Mouse (Mus musculus) embryo, embryonic 10 days (tissue): ENCODE data around the gene Bsn.
"Not testable (repeated sequence)": the region's sequence is repeated elsewhere in the genome, so short reads cannot be mapped to it uniquely, and the experiment has no call there.

Experiments used
- DNase-seq: peaks from one replicate; pipeline ENCODE4 v3.0.0-alpha.2; 2015; ENCODE audit warnings: low spot score

The Bsn gene

DNA sequence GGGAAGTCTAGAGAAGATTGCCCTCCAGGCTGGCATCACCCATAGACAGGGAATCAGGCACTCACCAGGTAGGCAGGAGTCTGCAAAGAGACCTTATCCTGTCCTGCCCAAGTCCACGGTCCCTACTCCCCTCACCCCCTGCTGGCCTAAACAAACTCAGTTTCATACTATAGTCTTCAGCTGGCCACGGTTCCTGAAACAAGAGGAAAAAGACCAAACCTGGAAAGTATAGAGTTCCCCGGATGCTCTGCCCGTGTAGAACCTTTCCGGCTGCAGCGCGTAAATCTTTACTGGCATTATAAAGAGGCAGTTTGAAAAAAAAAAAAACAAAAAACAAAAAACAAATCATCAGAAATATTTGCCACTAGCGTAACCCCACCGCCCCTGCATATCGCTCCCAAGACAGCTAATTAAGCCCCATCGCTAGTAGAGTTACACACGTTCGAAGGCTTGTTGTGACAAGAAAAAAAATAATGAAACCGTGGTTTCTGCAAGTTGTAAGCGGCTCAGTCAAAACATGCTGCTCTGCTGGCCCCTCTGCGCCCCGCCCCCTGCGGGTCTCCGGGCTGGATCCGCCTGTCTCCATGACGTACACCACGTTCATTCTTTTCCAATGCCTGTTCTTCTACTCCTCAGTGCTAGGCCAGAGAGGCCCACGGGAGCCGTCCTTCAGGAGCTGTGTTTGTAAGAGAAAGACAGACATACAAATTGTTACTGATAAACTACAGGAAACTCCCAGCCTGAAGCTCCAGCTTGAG lies 6.9 kb upstream of the Bsn start:
- peak; percentile 47 for DNase-seq

DNA sequence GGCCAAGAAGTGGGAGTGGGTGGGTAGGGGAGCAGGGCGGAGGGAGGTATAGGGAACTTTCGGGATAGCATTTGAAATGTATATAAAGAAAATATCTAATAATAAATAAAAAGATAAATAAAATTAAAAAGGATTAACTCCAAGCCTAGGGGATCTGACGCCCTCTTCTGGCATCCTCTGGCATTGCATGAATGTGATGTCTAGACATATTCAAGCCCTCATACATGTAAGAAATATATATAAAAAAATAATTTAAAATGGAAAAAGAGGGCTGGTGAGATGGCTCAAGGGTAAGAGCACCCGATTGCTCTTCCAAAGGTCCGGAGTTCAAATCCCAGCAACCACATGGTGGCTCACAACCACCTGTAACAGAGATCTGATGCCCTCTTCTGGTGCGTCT lies 6.0 kb upstream of the Bsn start:
- DNase-seq: not testable (repeated sequence)

DNA sequence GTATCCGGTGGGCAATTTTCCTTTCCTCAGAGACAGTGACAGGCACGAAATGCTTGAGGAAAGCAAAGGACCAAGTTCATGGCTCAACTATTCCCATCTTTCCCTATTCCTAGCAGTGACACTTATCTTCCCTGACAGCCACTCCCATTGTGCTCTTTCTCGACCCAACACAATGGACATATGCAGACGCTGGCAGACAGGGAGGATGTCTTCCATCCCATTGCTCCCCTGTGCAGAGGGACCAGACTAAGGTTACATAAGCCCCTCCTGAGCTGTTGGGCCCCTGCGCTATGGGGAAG lies 747 bp downstream of the Bsn start:
- no peak for DNase-seq

DNA sequence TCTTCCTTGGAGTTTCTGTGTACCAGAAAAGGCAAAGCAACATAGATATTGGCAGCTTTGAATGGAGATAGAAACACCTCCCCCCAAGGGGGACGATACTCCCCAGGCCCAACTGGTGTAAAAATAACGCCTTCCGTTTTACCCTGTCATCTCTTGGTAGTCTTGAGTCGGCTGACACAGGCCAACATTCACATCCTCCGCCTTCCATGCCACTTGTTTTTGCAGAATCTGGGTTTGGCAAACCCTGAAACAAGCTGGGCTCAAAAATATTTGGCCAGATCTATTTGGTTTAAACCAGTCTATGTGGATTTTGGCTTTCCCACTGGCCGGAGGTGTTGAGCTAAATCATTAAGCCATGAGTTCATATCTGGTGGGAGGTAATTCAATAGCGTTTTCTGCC lies 1.2 kb downstream of the Bsn start:
- no peak for DNase-seq

DNA sequence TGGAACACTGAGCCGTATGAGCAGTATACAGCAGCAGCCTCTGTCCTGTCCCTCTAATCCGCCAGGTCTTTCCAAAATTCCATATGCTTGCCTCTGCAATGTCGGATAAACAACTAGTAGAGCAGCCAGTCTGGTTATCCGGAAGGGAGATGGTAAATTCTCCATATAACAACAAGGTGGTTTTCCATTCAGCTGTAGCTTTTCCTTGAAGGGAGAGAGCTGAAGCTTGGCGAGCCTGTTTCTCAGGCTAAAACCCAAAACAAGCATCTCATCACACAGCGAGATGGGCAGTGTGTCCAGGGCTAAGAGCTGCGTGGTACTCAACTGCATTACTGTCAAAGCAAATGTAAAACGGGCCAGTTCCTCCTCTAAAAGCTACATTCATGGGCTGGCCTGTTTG lies 1.7 kb downstream of the Bsn start:
- no peak for DNase-seq

DNA sequence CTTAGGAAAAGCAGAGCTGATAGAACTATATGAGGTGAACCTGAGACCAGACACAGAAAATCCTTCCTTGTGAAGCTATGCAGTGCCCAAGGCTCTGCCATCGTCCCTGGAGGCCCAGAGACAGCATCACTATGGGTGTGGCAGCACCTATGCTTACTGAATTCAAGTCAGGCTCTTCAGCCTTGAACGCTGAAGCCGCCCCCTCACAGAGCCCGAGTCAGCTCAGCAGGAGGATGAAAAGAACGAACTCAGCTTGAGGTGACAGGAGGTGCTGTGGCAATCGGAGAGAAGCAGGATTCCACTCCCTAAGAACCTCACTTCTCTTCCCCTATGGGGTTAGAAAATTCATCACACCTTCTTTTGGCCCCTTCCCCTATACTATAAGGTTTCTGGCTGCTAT lies 2.6 kb downstream of the Bsn start:
- DNase-seq: no peak

DNA sequence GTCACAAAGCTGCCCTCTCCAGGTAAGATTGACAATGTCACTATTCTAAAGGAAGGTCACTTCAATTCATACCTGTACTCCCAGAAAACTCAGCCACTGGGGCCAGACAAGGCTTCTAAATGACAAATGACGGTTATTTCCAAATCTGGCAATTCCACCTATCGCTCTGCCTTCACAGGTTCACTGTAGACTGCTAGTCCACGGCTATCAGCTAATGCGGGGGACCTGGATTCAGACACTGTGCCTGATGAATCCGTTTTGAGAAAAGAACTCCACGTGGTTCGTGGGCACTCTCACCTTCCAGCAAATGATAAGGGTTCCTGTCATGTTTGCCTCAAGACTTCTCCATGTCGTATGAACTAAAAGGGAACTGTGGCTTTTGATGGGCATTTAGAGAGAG lies 4.4 kb downstream of the Bsn start:
- no peak for DNase-seq

DNA sequence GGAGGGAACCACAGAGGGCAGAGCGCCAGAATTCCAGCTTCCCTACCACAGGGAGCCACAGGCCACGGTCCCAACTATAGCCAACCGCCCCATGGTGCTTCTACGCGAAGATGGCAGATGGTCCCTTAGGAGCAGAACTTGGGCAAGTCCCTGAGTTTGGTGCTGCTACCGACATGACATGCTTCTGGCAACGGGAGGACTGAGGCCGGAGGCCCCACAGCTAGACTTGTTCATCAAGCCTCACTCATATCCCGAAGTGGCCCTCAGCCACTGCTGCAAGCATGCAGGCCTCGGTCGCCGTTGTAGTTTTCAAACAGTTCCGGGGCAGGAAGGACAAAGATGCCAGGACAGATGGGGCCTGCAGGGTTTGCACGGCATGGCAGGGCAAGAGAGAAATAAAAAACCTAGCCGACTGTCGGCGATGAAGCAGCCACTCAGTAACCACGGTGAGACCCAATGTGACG lies 6.6 kb downstream of the Bsn start:
- no peak for DNase-seq

DNA sequence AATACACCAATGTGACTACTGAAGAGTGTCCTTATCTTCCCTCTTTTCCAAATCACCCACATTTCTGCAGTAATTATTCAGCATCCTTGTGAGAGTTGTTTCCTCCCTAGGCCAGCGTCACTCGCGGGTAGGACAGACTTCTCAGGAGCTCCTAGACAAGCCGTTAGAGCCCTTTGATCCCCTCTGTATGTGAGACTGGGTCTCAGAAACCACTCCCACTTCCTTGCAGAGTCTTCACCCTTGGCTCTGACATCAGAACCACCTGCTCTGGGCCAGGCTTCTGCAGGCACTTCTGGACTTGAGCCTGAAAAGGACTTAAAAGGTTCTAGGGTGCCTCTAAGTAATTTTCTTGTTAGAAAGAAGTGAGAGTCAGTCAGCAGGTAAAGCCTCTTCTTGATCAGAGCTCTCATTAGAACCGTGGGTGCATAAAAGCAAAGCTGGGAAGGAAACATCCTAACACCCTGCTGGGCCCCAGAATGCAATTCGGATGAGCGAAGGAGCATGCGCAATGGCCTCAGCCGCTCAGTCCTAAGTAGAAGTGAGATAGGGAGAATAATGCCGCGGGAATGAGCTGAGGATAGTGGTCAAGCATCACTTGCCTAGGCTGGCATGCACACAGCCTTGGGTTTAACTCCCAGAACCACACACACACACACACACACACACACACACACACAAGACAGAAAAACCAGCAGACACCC lies 7.2 kb downstream of the Bsn start:
- DNase-seq: no peak

DNA sequence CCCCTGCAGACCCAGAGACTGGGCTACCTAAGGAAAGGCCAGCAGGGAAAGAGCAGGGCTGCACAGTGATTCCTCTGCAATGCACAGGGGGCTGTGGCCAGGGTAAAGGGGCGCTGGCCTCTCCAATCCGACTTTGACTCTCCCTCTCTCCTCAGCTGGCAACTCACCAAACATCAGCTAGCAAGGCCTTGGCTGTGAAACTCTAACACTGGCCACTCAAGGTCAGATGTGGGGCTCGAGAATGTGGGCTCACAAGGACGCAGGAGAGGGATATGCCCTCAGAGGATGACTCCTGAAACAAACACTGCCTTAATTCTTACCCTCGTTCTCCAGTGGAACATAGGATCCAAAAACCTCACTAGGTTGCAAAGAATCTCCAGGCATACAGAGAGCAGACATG lies 11.8 kb downstream of the Bsn start:
- no peak for DNase-seq

DNA sequence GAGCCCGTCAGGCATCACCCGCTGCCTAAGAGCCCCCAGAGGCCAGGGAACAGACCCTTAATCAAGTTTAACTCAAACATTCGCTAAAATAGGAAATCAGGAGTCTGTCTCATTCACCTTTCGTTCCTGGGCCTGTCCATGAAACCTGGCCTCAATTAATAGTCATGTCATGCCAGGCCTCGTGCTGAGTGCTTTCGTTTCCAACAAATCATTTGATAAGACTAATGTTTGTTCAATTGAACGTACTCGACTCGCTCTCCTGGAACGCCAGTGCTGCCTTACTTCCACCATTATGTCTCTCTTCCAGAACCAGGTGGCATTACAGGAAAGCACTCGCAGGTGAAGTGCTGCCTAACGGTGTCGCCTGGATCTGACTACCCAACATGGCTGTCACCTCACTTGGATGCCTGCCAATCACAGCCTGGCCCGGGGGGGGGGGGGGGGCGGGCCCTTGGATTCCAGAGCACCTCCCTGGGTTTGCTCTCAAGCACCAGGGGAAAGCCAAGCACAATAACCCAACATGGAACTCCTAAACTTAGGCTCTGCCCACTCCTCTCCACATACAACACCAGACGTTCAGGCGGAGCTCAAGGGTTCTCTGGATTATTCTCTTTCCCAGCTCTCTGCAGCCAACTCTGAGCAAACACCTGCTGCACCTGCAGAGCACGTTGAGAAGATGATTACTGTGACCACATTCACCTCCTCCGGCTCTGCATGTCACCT lies 14.9 kb downstream of the Bsn start:
- no peak for DNase-seq

DNA sequence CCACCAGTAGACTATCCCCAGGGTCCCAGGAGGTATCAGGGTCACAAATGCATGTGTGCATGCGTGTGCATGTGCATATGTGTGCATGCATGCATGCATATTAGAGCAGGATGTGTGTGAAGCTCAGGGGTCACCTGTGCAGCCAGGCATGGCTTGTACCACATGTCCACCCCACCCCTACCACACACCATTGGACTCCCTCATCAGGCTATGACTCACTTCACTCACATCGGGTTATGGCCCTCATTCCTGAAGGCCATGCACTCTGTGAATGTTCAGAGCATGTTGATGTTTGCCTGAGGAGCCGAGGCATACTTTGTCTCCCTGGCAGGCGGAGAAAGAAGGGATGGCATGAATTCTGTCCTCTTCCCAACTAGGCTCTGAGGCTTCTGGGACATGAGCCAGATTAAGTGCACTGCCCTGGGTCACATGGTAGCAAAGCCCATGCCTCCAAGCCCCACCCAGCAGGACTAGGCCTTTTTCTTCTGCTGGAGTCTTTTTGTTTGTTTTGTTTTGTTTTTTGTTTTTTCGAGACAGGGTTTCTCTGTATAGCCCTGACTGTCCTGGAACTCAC lies 17.3 kb downstream of the Bsn start:
- DNase-seq: no peak

DNA sequence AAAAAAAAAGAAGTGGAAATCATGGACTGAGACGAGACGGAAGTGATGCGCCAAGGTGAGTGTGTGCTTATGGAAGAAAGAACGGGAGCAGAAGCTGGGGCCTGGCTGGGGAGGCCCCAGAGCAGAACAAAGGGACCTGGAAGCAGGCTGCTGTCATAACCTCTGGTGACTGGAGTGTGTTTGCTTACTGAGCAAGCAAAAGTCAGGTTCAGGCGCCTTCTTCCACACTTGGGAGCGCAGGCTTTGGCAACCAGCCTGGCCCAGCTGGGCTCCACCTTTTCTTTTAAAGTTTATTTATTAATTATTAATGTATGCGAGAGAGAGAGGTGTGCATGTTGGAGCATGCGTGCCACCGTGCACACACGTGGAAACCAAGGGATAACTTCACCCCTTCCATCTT lies 20.4 kb downstream of the Bsn start:
- DNase-seq: no peak

DNA sequence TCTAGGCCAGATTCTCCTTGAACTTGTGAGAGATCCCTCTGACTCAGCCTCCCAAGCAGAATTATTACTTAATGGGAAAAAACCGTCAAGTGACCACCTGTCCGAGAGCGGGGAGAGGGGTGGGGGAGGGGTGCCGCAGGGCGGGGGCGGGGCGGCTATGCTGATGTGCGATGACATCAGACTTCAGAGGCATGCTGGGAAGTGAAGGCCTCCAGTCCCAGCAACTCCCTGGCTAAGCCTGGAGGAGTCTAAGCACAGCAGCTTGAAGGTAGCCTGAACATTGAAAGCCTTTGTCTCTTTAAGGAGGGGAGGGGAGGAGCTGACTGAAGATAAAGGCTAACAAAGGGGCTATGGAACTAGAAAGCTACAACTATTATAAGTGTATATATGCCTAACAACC lies 25.0 kb downstream of the Bsn start:
- DNase-seq: peak; percentile 13

DNA sequence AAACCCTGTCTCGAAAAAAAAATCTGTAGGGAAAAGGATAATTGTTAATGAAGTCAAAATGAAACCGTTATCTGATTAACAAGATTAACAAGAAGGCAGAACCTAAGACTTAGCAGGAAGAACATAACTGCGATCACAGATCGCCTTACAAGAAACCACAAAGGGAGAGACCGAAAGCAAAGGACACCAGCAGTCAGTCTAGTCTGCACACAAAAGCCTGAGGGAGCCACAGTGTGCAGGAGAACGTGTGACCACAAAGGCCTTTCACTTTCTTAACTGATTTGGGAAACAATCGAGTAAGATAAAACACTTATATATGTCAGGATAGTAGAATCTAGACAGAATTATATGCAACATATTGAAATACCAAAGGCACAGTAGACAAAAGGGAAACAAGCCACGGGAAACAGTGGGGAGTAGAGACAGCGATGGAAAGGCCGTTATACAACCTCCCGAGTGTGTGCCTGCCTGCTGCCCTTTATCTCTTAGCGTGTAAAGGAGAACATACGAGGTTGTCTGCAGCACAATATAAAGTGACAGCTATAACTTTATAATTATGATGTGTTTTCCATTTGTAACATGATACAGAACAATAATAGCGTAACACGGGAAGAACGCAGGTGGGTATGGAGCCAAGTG lies 26.4 kb downstream of the Bsn start:
- no peak for DNase-seq

DNA sequence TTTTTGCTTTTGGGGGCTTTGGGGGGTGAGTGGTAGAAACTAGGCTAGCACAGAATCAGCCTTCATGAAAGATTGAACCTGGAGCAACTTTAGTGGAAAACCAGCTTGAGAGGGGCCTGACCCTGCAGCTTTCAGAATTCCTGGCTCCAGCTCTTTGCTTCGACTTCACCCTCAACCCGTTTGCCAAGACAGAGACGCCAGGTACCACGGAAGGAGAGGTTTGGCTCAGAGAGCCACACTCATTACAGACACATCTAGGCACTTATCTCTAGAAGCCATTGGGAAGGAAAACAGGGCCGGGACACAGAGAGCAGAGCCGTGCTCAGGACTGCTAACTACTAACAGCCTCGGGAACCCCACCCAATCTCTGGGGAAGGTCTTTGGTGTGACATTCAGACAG lies 32.3 kb downstream of the Bsn start:
- DNase-seq: no peak

DNA sequence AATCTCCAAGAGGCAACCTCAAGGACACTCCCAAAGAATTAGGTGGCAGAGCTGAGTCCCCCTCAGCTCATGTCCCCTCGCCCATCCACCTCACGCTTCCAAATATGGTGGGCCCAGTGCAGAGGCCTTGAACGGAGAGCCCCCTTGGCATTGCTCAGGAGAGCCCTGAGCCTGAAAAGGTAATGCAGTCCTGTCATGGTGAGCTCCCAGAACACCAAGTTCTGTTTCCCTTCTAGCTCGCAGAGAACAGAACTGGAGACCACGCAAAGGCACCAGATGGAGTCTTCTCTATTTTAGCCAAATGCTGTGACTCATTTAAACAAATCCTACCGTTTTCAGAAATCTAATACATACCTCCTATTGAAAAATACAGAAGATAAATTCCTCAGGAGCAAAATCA lies 32.7 kb downstream of the Bsn start:
- no peak for DNase-seq

DNA sequence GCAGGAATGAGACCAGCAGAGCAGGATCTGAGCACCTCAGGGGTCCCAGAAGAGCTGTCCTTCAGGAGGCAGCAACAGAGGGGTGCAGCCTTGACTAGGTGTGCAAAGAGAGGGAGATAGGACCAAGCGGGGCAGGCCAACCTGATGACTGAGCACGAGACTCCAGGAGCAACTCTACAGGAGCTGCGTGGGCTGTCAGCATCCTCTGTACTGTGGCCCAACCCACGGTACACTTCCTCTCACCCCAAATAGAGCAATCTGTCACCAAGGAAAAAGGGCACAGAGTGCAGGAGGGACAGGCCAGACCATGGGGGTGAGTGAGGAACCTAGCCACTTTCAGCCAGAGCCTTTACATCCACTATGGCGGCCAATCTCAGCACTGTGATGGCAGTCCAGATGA lies 33.4 kb downstream of the Bsn start:
- no peak for DNase-seq

DNA sequence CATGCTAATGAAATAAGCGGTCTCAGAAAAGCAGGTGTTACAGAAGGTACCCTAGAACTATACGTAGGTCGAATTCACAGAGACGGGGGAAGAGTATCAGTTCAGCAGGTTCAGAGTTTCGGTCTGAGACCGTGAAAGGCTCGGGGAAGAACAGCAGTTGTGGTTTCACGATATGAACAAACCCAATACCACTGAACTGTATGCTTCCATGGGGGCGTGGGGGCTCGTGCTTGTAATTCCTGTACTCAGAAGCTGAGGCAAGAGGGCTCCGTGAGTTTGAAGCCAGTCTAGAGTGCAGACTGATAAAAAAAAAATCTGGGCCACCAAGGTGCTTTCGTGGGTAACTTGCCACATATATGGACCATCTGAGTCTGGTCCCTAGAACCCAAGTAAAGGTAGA lies 35.4 kb downstream of the Bsn start:
- DNase-seq: no peak

DNA sequence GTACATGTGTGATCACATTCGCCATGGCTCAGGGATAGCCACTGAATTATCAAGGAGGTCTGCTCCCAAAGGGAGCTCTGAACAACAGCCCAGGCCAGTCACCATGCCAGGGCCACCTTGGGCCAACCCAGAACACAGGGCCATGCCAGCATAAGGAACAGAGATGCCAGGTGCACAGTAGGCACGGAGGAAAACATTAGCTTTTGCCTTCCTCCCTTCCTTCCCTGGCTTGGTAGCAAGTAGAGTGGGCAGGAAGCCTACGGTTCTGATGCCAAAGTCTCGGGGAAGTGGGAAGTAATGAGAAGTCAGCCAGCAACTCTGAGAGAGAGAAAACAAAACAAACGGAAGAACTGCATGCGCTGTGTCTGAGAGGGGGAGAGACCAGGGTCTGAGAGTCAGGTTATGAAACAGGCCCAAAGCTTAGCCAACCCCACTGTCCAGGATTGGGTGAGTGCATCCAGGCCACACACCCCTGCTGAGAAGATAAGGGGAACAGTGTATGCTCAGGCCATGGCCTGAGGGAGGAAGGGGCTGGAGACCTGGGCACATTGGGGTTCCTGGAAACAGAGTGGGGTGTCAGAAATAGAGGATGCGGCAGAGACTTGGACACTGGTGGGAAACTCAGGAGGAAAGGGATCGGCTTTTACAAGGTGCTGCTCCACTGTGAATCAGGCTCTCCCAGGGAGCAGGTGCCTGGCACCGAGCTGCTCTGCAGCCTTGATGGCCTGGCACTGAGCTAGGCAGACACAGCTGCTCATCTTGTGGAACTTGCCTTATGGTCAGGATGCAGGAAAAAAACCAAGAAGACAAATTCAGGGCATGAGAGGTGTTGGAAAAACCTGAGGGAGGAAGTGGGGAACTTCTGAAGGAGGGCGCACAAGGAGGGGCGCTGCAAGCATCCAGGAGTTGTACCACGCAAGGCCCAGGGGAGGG lies 36.4 kb downstream of the Bsn start:
- no peak for DNase-seq

DNA sequence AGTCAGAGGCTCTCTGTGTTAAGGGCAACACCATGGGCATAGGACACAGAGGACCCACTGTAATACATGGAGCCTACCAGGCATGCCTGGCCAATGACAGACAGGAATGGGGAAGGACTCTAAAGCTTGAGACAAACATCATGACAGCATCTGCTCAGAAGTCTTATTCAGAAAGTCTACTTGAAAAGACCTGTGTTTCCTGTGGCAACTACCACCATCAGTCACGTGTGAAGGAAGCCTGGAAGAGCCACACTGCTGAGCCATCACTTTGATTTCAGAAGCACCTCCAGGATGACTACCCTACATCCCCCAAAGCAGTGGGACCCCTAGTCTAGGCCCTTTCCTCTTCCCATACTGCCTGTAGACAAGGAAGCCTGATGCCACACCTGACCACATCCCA lies 39.7 kb downstream of the Bsn start:
- DNase-seq: no peak
